Mouse (Mus musculus) heart, postnatal 4 days (tissue): ENCODE measurements around the gene Ptgfrn. TPM values are rescaled to one million over a fixed set of nuclear protein-coding genes. Genes with fewer than 3 reads are reported as not detected.

Experiments used
- DNase-seq: peaks from one replicate; pipeline ENCODE4 v3.0.0; 2021
- total RNA-seq, 2 experiments: library from RNA; stranded (reverse); gene quantifications; 2 replicates each; pipeline ENCODE4 v1.2.3; 2021

Ptgfrn gene
- total RNA-seq, 2 experiments from 2014 or later: 87.6 to 89.2 TPM

GRCm38 (mm10) chr3:101003575-101004356, 106.3 kb downstream of the Ptgfrn start:
- DNase-seq: no peak

GRCm38 (mm10) chr3:100999732-101000131, 110.3 kb downstream of the Ptgfrn start:
- DNase-seq: no peak

DNA sequence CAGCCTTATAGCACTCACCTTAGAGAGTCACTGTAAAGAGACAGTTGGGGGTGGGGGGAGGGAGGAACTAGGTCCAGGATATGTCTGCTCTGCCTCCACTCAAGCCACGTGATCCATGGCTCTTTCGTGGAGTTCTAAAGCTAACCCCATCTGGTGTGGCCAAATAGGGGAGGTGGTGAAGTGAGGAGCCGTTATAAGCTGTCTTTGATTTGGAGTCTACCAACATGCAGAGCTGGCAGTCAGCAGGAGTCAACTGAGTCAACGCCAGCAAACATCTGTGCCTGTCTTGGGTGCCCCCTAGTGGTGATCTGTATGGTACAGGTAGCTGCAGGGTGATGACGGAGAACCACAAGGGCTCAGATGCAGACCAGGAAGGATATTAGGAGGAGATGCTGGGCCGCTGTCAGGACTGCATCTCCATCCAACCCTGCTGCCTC, 111.2 kb downstream of the Ptgfrn start:
- DNase-seq: peak; percentile 85

DNA sequence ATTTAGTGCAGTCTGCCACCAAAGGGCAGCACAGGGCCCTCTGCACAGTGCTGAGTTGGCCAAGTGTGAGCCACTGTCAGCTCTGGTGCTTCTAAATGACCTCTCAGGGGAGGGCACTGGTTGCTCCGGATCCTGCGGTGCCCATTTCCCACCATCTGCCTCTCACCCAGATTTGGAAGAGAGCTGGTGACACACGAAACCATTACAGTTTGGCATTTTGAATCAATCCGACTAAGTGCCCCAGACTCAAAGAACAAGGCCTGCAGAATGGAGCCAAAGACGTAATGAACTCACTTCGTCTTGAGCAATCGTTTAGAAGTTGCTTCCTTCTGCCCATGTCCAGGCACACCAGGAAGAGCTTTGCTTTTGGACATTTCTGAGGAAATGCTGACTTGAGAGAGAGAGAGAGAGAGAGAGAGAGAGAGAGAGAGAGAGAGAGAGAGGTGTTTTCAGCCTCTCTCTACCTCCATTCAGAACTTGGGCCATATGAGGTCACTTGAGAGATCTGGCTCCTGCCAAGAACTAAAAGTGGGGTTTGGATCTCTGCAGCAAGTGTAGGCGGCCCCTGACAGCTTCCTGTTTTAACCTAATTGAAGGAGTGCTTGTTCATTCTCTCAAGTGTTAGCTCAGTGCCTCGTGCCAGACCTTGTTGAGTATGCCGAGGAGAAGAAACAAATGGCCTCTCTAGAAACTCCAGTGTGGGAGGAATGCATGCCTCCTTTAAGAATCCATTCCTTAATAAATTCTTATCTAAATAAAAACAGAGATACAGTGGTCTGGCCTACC, 112.1 kb downstream of the Ptgfrn start:
- peak; percentile 59 for DNase-seq

DNA sequence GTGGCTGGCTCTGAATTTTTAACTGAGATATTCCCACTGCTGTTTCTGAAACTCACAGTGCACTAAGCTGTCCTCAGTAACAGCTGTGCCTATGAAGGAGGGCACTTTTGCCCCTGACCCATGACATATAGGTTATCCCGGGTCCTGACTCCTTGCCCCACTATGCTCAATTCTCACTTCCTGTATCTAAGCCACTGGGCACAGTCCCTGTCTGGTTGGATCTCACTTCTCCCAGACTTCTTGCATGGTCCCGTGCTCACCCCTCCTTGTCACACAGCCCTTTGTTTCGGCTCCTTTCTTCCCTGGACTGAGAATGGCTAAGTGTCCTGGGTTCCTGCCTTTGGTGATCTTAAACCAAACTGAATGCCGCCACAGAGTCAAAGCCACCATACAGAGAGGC, 115.8 kb downstream of the Ptgfrn start:
- no peak for DNase-seq

DNA sequence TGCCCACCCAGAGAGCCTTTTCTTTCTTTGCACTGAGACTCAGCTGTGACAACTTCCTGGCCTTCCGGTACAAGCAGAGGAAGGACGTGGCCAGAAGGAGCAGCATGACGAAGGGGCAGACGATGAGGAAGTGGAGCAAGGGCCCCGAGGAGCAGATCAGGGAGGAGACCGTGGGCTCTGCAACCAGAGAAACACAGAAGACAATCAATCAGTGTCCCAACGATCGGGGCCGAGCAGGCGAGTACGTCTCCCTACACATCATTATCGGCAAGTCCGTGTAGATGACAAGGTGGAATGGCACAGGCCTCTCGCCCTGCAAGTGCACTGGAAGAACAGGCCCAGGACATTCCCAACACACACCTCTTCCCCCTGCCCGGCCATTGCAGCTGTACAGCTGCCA, 116.4 kb downstream of the Ptgfrn start:
- peak; percentile 40 for DNase-seq

DNA sequence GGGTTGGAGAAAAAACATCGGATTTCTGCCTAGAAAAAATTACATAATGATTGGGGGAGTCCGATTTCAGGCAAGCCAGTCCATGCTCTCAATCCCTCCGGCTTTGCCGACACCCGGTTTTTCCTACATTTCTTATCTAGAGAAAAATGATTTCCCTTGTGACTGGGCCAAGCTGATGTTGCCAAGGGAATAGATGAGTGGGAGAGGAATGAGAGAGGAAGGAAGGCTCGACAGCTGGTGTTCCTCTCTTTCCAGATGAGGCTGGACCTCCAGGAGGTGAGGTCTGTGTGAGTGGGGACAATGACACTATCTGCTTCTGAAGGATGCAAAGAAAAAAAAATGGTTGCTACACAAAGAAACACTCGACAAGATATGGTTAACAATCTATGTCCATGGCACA, 116.9 kb downstream of the Ptgfrn start:
- DNase-seq: peak; percentile 35

Other genes starting within 250 kb of the Ptgfrn start
- 10 to 100 TPM; 10.3 TPM for gene Trim45, start 188.1 kb downstream of the Ptgfrn start, total RNA-seq
- 10 to 100 TPM in 1 of 2 experiments, 1 to 10 TPM in 1; 9.6 to 11.1 TPM for gene Ttf2, start 140.6 kb downstream of the Ptgfrn start, total RNA-seq
- gene Cd101, start 80.7 kb downstream of the Ptgfrn start, total RNA-seq: 1 to 10 TPM in 1 of 2 experiments, under 1 TPM in 1; 0.74 to 1.0 TPM
- under 1 TPM; 0.24 to 0.38 TPM for gene Cd2, start 177.7 kb upstream of the Ptgfrn start, total RNA-seq